Mouse (Mus musculus) limb, embryonic 11.5 days (tissue): Measurements from ENCODE around the gene Ildr1. TPM values are rescaled to one million over a fixed set of nuclear protein-coding genes. Genes with fewer than 3 reads are reported as not detected.

ENCODE experiments used
- ATAC-seq: fragments of 200-750 bp; cut with Nextera tagmentation; 2 replicates; pipeline ENCODE4 v1.8.0; 2017; ENCODE audit warnings: low read depth; ENCODE audit not compliant: insufficient number of reproducible peaks, low FRiP score, low TSS enrichment
- DNase-seq: peaks from one replicate; pipeline ENCODE4 v3.0.0-alpha.2; 2015; ENCODE audit warnings: low spot score
- H3K27ac ChIP-seq: fragments of 300-500 bp; sonication (generic); replicated peaks from 2 replicates; pipeline ENCODE4 v1.5.1; 2014; ENCODE audit warnings: low read depth, mild to moderate bottlenecking, low read length
- H3K27me3 ChIP-seq: fragments of 300-500 bp; sonication (generic); 2 replicates; pipeline ENCODE4 v1.6.1; 2014; ENCODE audit warnings: mild to moderate bottlenecking, low read length, mixed read lengths; ENCODE audit not compliant: control insufficient read depth, insufficient read depth
- H3K36me3 ChIP-seq: fragments of 300-500 bp; sonication (generic); 2 replicates; pipeline ENCODE4 v1.6.1; 2014; ENCODE audit warnings: mild to moderate bottlenecking, low read length, moderate library complexity, mixed read lengths; ENCODE audit not compliant: control insufficient read depth, insufficient read depth
- H3K4me1 ChIP-seq: fragments of 300-500 bp; sonication (generic); 2 replicates; pipeline ENCODE4 v1.6.1; 2014; ENCODE audit warnings: low read length, mixed read lengths; ENCODE audit not compliant: control insufficient read depth, insufficient read depth
- H3K4me2 ChIP-seq: fragments of 300-500 bp; sonication (generic); 2 replicates; pipeline ENCODE4 v1.6.1; 2014; ENCODE audit warnings: low read depth, mild to moderate bottlenecking, moderate library complexity; ENCODE audit not compliant: severe bottlenecking
- H3K4me3 ChIP-seq: fragments of 300-500 bp; sonication (generic); 2 replicates; pipeline ENCODE4 v1.5.1; 2014; ENCODE audit warnings: low read depth, low read length
- H3K9ac ChIP-seq: fragments of 300-500 bp; sonication (generic); 2 replicates; pipeline ENCODE4 v1.6.1; 2014; ENCODE audit warnings: mild to moderate bottlenecking, low read length
- H3K9me3 ChIP-seq: fragments of 300-500 bp; sonication (generic); 2 replicates; pipeline ENCODE4 v1.6.1; 2016; ENCODE audit warnings: low read length; ENCODE audit not compliant: control insufficient read depth
- WGBS: fragments of 180-500 bp; shearing (Covaris S2); extraction: QIAGEN DNeasy Blood & Tissue Kit; methylation state at CpG from one replicate; pipeline ENCODE4 v1.1.7; 2014; 5-methylcytosine and 5-hydroxymethylcytosine counted together
- polyA plus RNA-seq: library from polyadenylated mRNA; unstranded; fragments of >200 nt; fragmentation: Nextera tagmentation; extraction: Ambion mirVana; gene quantifications from 2 replicates; pipeline ENCODE4 v1.2.1, GENCODE M21; 2014

Ildr1 gene
- polyA plus RNA-seq, 1 experiment from 2014 or later: 0.47 TPM

GRCm38 (mm10) chr16:36751979-36752378 is 58.2 kb downstream of the Ildr1 start:
- no peak for ATAC-seq
- no peaks in the 10 kb centered on the region for H3K36me3 ChIP-seq

GRCm38 (mm10) chr16:36770191-36770771 is 76.5 kb downstream of the Ildr1 start:
- Histone ChIP-seq H3K9me3 (no peaks in the 10 kb centered on the region), H3K4me3 (no peak overlapping the region), H3K27me3 (no peaks in the 10 kb centered on the region), H3K27ac (no peak overlapping the region), H3K4me2 (no peak overlapping the region), H3K4me1 (no peaks in the 10 kb centered on the region), H3K36me3 (no peaks in the 10 kb centered on the region), H3K9ac (no peak overlapping the region)
- no peak for DNase-seq
- WGBS: 80% methylated on average over 8 of the region's 13 CpGs
- ATAC-seq: no peak

More at GRCm38 (mm10) chr16:36751979-36752378, 58.2 kb downstream of the Ildr1 start:
- Histone ChIP-seq H3K9ac (no peak overlapping the region), H3K27me3 (no peaks in the 10 kb centered on the region), H3K27ac (no peak overlapping the region), H3K9me3 (no peaks in the 10 kb centered on the region), H3K4me1 (no peaks in the 10 kb centered on the region), H3K4me2 (no peak overlapping the region), H3K4me3 (no peak overlapping the region)
- WGBS: 91% methylated on average over 3 of the region's 3 CpGs
- no peak for DNase-seq

DNA sequence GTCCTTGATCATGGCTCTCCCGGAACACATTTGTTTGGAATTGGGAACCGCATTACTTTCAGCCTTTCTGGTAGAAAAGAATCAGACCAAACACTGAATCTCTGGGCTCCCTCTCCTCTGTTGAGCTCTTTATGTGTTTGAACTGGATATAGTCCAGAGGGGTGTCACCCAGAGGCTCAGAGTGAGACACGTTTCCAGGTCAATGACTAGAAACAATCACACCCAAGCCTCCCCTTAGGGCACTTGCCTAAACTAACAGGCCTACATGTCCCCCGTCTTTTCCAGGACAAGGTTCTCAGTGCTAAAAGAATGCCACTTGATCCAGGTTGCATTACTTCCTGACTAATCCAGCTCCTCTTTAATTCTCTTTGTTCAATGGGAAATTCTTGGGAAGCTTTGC is 77.1 kb downstream of the Ildr1 start:
- Histone ChIP-seq H3K9me3 (no peaks in the 10 kb centered on the region), H3K9ac (no peak overlapping the region), H3K36me3 (no peaks in the 10 kb centered on the region), H3K4me1 (no peaks in the 10 kb centered on the region), H3K27ac (no peak overlapping the region), H3K27me3 (no peaks in the 10 kb centered on the region), H3K4me2 (no peak overlapping the region), H3K4me3 (no peak overlapping the region)
- 86% methylated on average over 4 of the region's 4 CpGs for WGBS
- DNase-seq (no peak), ATAC-seq (no peak)

GRCm38 (mm10) chr16:36771244-36771643 is 77.5 kb downstream of the Ildr1 start:
- Histone ChIP-seq H3K4me1 (no peaks in the 10 kb centered on the region), H3K9me3 (no peaks in the 10 kb centered on the region), H3K27me3 (no peaks in the 10 kb centered on the region), H3K9ac (no peak overlapping the region), H3K27ac (no peak overlapping the region), H3K4me2 (no peak overlapping the region), H3K4me3 (no peak overlapping the region), H3K36me3 (no peaks in the 10 kb centered on the region)
- DNase-seq: no peak
- WGBS: 79% methylated on average over 2 of the region's 2 CpGs
- no peak for ATAC-seq

DNA sequence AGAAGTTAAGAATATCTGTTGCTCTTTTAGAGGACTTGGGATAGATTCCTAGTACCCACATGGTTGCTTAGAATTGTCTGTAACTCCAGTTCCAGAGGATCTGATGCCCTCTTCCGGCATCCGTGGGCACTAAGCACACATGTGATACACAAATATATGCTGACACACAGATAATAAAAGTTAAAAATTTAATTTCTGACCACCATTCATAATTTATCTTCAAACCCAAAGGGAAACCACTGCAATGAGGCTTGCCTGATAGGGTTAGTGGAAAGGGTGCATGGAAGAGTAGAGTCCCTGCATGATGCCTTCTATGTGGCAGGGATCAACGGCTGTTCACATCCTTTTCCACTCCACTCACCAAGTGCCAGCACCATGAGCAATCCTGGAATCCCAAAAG is 77.9 kb downstream of the Ildr1 start:
- WGBS: 92% methylated on average over 3 of the region's 3 CpGs
- H3K27ac ChIP-seq: no peak overlapping the region
- no peaks in the 10 kb centered on the region for H3K9me3 ChIP-seq
- H3K4me2 ChIP-seq: no peak overlapping the region
- H3K36me3 ChIP-seq: no peaks in the 10 kb centered on the region
- no peak overlapping the region for H3K4me3 ChIP-seq
- no peaks in the 10 kb centered on the region for H3K27me3 ChIP-seq
- ATAC-seq (no peak), DNase-seq (no peak)
- no peaks in the 10 kb centered on the region for H3K4me1 ChIP-seq
- H3K9ac ChIP-seq: no peak overlapping the region

- H3K4me2 ChIP-seq: no peak overlapping the region
- DNase-seq (no peak), ATAC-seq (no peak)
- 93% methylated on average over 5 of the region's 5 CpGs for WGBS
- no peaks in the 10 kb centered on the region for H3K27me3 ChIP-seq
- no peaks in the 10 kb centered on the region for H3K36me3 ChIP-seq
- H3K27ac ChIP-seq: no peak overlapping the region
- no peaks in the 10 kb centered on the region for H3K9me3 ChIP-seq
- no peak overlapping the region for H3K9ac ChIP-seq
- H3K4me3 ChIP-seq: no peak overlapping the region
- H3K4me1 ChIP-seq: no peaks in the 10 kb centered on the region
Observed at GRCm38 (mm10) chr16:36772996-36773395, 79.2 kb downstream of the Ildr1 start.

GRCm38 (mm10) chr16:36775658-36776057 is 81.9 kb downstream of the Ildr1 start:
- WGBS: 88% methylated on average over 6 of the region's 6 CpGs
- Histone ChIP-seq H3K27ac (no peak overlapping the region), H3K9me3 (no peaks in the 10 kb centered on the region), H3K4me3 (no peak overlapping the region), H3K4me2 (no peak overlapping the region), H3K4me1 (no peaks in the 10 kb centered on the region), H3K9ac (no peak overlapping the region), H3K27me3 (no peaks in the 10 kb centered on the region), H3K36me3 (no peaks in the 10 kb centered on the region)
- ATAC-seq (no peak), DNase-seq (no peak)

Other genes starting within 250 kb of the Ildr1 start
- not detected in 2 replicates for gene Stfa3, start 238.6 kb upstream of the Ildr1 start, polyA plus RNA-seq
- gene Casr, start 131.8 kb upstream of the Ildr1 start, polyA plus RNA-seq: 0.28 and 0.34 TPM in 2 replicates
- 0.60 and 0.80 TPM in 2 replicates for gene Cd86, start 27.9 kb upstream of the Ildr1 start, polyA plus RNA-seq
- 2.1 and 3.6 TPM in 2 replicates for gene Slc15a2, start 91.0 kb downstream of the Ildr1 start, polyA plus RNA-seq
- gene Iqcb1, start 134.4 kb downstream of the Ildr1 start, polyA plus RNA-seq: 81.3 and 85.8 TPM in 2 replicates
- 1.8 and 2.4 TPM in 2 replicates for gene Eaf2, start 181.0 kb downstream of the Ildr1 start, polyA plus RNA-seq
- gene Golgb1, start 181.2 kb downstream of the Ildr1 start, polyA plus RNA-seq: 77.3 and 86.6 TPM in 2 replicates
- 1.0 and 1.2 TPM in 2 replicates for gene Hcls1, start 241.0 kb downstream of the Ildr1 start, polyA plus RNA-seq